Mouse (Mus musculus) embryonic facial prominence, embryonic 15.5 days (tissue): ENCODE measurements around the gene Cd55. TPM values are rescaled to one million over a fixed set of nuclear protein-coding genes. Genes with fewer than 3 reads are reported as not detected.
"Not testable (repeated sequence)": the region's sequence is repeated elsewhere in the genome, so short reads cannot be mapped to it uniquely, and the experiment has no call there.

Experiments used
- ATAC-seq: fragments of 200-750 bp; cut with Nextera tagmentation; 2 replicates; pipeline ENCODE4 v1.8.0; 2017; ENCODE audit warnings: low read depth, moderate TSS enrichment; ENCODE audit not compliant: insufficient number of reproducible peaks, low FRiP score, low TSS enrichment
- H3K27ac ChIP-seq: fragments of 300-500 bp; sonication (generic); replicated peaks from 2 replicates; pipeline ENCODE4 v1.5.1; 2015; ENCODE audit warnings: mild to moderate bottlenecking, inconsistent platforms
- H3K27me3 ChIP-seq: fragments of 300-500 bp; sonication (generic); 2 replicates; pipeline ENCODE4 v1.6.1; 2015; ENCODE audit warnings: inconsistent platforms
- H3K36me3 ChIP-seq: fragments of 300-500 bp; sonication (generic); 2 replicates; pipeline ENCODE4 v1.6.1; 2015; ENCODE audit warnings: mild to moderate bottlenecking, inconsistent platforms
- H3K4me1 ChIP-seq: fragments of 300-500 bp; sonication (generic); 2 replicates; pipeline ENCODE4 v1.6.1; 2015; ENCODE audit warnings: inconsistent platforms
- H3K4me2 ChIP-seq: fragments of 300-500 bp; sonication (generic); replicated peaks from 2 replicates; pipeline ENCODE4 v1.6.1; 2015; ENCODE audit warnings: mild to moderate bottlenecking, inconsistent platforms
- H3K4me3 ChIP-seq: fragments of 300-500 bp; sonication (generic); replicated peaks from 2 replicates; pipeline ENCODE4 v1.5.1; 2015; ENCODE audit warnings: mild to moderate bottlenecking, inconsistent platforms
- H3K9ac ChIP-seq: fragments of 300-500 bp; sonication (generic); 2 replicates; pipeline ENCODE4 v1.6.1; 2015; ENCODE audit warnings: inconsistent platforms
- H3K9me3 ChIP-seq: fragments of 300-500 bp; sonication (generic); replicated peaks from 2 replicates; pipeline ENCODE4 v1.6.1; 2016; ENCODE audit warnings: inconsistent platforms
- WGBS: fragments of 180-500 bp; shearing (Covaris S2); methylation state at CpG from one replicate; pipeline ENCODE4 v1.1.7; 2015; 5-methylcytosine and 5-hydroxymethylcytosine counted together
- polyA plus RNA-seq: library from polyadenylated mRNA; unstranded; fragments of >200 nt; fragmentation: Nextera tagmentation; extraction: Ambion mirVana; gene quantifications from 2 replicates; pipeline ENCODE4 v1.2.1, GENCODE M21; 2015

The Cd55 gene
- polyA plus RNA-seq, 1 experiment from 2014 or later, result 22.7 TPM

DNA sequence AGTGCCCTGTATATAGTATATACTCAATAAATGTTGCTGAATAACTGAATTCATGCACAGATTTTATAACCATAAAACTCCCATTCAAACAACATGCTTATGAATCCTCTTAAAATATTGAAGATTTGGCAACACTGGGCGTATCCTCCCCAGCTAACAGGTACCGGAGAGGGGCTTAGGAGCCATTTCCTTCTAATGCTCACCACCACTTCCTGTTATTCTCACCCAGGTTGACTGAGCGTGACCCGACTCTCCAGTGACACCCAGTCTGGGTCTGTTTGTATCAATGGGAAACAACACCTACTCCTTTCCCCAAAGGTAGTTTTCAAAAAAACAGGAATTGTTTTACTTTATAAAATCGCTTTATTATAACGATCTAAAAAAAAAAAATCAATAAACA, 12.4 kb upstream of the Cd55 start:
- no peak for ATAC-seq
- 72% methylated on average over 6 of the region's 6 CpGs for WGBS

DNA sequence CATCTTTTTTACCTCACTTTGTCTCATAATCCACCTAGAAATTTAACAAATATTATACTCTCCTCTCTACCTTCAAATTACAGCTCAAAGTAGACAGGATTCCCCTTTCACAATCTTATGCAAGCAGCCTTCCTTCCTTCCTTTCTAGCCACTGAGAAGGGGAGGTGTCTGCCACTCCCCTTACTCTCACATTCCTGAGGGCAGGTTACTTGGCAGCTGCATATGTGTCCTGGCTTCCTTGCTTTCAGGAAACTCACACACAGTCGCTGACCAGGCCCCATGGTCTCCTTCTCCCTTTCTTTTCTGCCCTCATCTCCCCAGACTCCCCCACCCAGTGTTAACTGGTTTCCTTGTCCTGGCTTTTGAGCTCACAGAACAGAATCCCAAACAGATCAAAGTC, 11.7 kb upstream of the Cd55 start:
- Histone ChIP-seq H3K27me3 (no peaks in the 10 kb centered on the region), H3K27ac (no peak overlapping the region), H3K4me1 (no peaks in the 10 kb centered on the region), H3K9me3 (no peaks in the 10 kb centered on the region), H3K4me3 (no peak overlapping the region), H3K9ac (no peak overlapping the region), H3K36me3 (no peaks in the 10 kb centered on the region), H3K4me2 (no peak overlapping the region)
- 17% methylated on average over 1 of the region's 1 CpGs for WGBS
- ATAC-seq, result no peak

More for the DNA sequence above, 12.4 kb upstream of the Cd55 start:
- H3K27me3 ChIP-seq, result no peaks in the 10 kb centered on the region
- H3K4me2 ChIP-seq, result no peak overlapping the region
- no peaks in the 10 kb centered on the region for H3K4me1 ChIP-seq
- H3K9me3 ChIP-seq, result no peaks in the 10 kb centered on the region
- H3K36me3 ChIP-seq, result no peaks in the 10 kb centered on the region
- H3K27ac ChIP-seq, result no peak overlapping the region
- H3K9ac ChIP-seq, result no peak overlapping the region
- H3K4me3 ChIP-seq, result no peak overlapping the region

DNA sequence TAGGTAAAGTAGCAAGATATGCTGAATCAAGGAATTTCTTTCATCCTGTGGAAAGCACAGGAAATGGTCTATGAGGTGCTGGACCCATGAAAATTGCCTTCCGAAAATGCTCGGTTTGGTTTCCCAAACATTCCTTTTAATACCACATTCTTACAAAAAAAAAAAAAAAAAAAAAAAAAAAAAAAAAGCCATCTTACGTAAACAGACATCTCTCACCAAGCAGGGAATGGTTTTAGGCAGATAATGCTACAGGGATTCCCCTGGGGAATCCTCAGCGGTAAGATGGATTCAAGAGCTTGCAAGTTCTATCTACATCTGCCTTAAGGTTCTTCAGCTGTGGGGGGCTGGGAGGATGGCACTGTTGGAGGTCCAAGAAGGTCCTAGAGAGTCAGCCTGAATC, 7.5 kb upstream of the Cd55 start:
- Histone ChIP-seq H3K36me3 (no peaks in the 10 kb centered on the region), H3K4me1 (no peaks in the 10 kb centered on the region), H3K27me3 (no peaks in the 10 kb centered on the region), H3K27ac (no peak overlapping the region), H3K4me3 (no peak overlapping the region), H3K9ac (no peak overlapping the region), H3K4me2 (no peak overlapping the region), H3K9me3 (no peaks in the 10 kb centered on the region)
- 77% methylated on average over 4 of the region's 4 CpGs for WGBS
- no peak for ATAC-seq

DNA sequence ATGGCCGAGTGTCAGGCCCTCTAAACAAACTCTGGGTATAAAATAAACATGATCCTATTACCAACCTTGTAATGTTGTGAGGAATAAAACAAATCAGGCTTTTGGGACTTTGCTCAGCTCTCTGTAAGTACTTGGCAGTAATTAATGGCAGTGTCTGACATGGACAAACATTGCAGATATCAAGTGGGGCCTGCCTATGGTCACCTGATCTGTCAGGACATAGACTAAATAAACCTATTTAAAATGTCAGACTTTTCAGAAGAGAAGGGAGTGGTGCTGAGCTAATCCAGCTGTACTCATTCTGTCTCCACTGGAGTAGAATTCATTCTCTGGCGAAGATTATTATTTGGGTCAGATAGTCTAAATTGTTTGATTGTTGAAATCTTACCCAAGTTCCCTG, 4.9 kb upstream of the Cd55 start:
- H3K9me3 ChIP-seq, result no peaks in the 10 kb centered on the region
- H3K27me3 ChIP-seq, result no peaks in the 10 kb centered on the region
- ATAC-seq, result no peak
- no peak overlapping the region for H3K4me2 ChIP-seq
- no peak overlapping the region for H3K9ac ChIP-seq
- no peaks in the 10 kb centered on the region for H3K36me3 ChIP-seq
- no peak overlapping the region for H3K4me3 ChIP-seq
- WGBS, result 57% methylated on average over 2 of the region's 2 CpGs
- H3K27ac ChIP-seq, result no peak overlapping the region
- H3K4me1 ChIP-seq, result 0 out of 2 replicates have a peak, but pooled peaks cover 5% of the 10 kb centered on the region

DNA sequence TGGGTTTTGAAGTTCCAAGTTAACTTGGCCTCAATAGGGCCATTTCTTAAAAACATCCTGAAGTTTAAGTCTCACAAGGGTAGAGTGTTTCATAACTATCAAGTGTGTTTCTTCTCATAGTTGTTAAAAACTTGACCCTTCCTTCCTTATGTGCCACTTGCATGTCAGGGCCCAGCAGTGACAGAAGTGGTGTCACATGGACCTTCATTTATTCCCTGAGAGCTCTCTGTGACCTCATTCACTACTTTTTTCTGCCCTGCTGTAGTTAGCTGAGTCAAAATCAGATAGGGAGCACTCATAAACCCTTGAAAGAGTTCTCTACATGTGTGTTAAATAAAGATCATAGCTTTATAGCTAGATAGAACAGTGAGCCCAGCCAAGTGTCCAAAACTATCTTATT, 1.6 kb upstream of the Cd55 start:
- no peak overlapping the region for H3K9ac ChIP-seq
- no peak overlapping the region for H3K4me3 ChIP-seq
- ATAC-seq, result no peak
- no peak overlapping the region for H3K4me2 ChIP-seq
- no peak overlapping the region for H3K27ac ChIP-seq
- peaks cover 6% of the 10 kb centered on the region; the same call in 1 of the 2 replicates for H3K4me1 ChIP-seq
- H3K27me3 ChIP-seq, result no peaks in the 10 kb centered on the region
- no peaks in the 10 kb centered on the region for H3K36me3 ChIP-seq
- no peaks in the 10 kb centered on the region for H3K9me3 ChIP-seq

DNA sequence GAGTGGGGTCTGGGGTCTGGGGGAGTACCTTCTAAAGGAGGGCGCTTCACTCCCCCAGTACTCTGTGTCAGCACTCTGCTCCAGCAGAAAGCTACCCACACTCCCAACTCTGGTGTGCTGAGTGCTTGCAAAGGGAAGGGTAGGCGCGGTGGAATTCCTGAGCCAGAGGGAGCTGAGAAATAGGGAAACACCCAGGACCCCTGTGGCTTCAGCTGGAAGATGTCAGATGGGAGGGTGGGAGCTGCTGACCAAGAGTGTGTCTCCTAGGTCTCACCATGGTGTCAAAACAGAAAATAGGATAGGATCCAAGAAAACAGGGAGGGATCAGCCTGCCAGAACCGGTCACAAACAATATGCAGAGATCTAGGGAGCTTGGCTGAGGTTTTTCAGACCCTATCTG, 323 bp upstream of the Cd55 start:
- H3K9ac ChIP-seq, result no peak overlapping the region; the same call in 1 of the 2 replicates
- no peaks in the 10 kb centered on the region for H3K9me3 ChIP-seq
- WGBS, result 4% methylated on average over 4 of the region's 4 CpGs
- peak; percentile 64 for ATAC-seq
- H3K36me3 ChIP-seq, result no peaks in the 10 kb centered on the region
- H3K4me1 ChIP-seq, result peaks cover 6% of the 10 kb centered on the region; the same call in 1 of the 2 replicates
- H3K4me2 ChIP-seq, result peak overlapping the region; percentile 87
- H3K4me3 ChIP-seq, result peak overlapping the region; percentile 66
- no peaks in the 10 kb centered on the region for H3K27me3 ChIP-seq
- no peak overlapping the region for H3K27ac ChIP-seq

DNA sequence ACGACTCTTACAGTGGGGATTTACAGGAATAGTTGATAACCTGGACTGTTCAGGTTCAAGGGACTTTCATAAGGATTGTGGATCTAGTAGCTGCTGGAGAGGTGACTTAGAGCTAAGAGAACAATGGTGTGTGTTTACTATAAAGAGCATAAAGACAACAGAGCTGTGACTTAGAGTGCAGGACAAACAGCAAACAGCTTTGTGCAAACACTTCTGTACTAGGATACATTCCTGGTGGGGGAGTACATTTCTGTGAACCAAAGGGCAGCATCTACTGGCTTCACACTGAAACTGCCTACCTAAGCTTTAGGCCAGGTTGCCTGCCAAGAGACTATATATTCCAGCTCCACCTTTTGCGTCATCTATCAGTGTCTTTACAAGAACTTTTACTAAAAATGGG, 7.4 kb downstream of the Cd55 start:
- Histone ChIP-seq H3K4me3 (no peak overlapping the region), H3K4me2 (no peak overlapping the region), H3K36me3 (no peaks in the 10 kb centered on the region), H3K9me3 (no peaks in the 10 kb centered on the region), H3K9ac (no peak overlapping the region), H3K4me1 (no peaks in the 10 kb centered on the region), H3K27me3 (no peaks in the 10 kb centered on the region), H3K27ac (no peak overlapping the region)
- 88% methylated on average over 2 of the region's 2 CpGs for WGBS
- no peak for ATAC-seq

DNA sequence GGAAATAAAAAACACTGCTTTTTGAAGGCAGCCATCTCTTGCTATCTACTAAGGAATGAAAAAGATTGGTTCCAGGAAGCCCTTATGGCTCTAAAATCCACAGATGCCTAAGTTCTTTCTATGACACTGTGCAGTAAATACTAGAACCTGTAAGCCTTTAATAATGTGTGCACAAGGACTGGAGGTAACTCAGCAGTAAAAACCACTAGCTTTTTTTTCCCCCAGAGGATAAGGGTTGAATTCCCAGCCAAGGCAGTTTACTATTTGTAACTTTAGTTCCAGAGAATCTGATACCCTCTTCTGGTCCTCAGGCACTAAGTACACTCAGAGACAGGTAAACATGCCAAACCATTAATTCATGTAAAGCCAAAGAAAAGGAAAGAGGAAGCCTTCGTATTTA, 19.6 kb downstream of the Cd55 start:
- not testable (repeated sequence) for H3K4me2 ChIP-seq, H3K36me3 ChIP-seq, ATAC-seq, H3K9me3 ChIP-seq, H3K27me3 ChIP-seq, H3K27ac ChIP-seq, H3K4me3 ChIP-seq, H3K9ac ChIP-seq, H3K4me1 ChIP-seq
- WGBS, result 28% methylated on average over 1 of the region's 1 CpGs

DNA sequence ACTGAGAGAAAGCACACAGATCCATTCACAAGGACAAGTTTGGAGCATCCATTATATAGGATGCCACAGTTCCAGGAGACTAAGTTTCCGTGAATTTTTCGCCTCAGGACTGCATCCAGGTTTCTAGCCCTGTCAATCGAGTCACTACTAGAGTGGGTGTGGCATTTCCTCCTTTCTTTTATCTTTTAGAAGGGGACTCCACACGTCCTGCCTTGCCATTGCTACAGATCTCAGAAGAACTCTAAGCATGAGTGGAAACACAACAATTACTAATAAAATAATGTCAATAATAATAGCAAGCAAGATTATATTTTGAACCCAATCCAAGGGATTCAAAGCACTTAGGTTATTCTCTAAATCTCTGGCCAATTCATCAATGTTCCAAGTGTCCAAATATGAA, 31.6 kb downstream of the Cd55 start:
- Histone ChIP-seq H3K27me3 (no peaks in the 10 kb centered on the region), H3K9me3 (no peaks in the 10 kb centered on the region), H3K4me3 (no peak overlapping the region), H3K36me3 (no peaks in the 10 kb centered on the region), H3K9ac (no peak overlapping the region), H3K27ac (no peak overlapping the region), H3K4me2 (no peak overlapping the region), H3K4me1 (no peaks in the 10 kb centered on the region)
- ATAC-seq, result no peak
- WGBS, result 61% methylated on average over 4 of the region's 4 CpGs

DNA sequence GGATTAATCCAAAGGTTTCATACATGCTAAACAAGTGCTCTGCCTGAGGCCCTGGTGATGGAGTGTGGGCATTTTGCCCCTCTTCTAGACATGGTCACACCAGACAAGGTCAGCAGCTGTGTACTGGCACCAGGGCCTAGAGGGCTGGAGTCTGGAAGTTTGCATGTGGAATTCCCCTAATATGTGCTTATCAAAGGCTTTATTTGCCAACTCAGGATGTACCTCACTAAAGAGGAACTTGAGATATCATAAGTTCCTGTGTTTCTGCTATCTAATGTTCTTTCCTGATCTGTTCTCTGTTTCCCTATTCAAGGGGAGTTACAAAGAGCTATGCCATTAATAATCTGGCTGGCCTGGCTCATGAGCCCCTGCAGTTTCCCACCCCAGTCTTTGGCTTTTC, 33.9 kb downstream of the Cd55 start:
- not testable (repeated sequence) for H3K27me3 ChIP-seq, H3K9me3 ChIP-seq, H3K9ac ChIP-seq, H3K4me3 ChIP-seq, H3K27ac ChIP-seq, H3K4me1 ChIP-seq, H3K4me2 ChIP-seq, H3K36me3 ChIP-seq, ATAC-seq

DNA sequence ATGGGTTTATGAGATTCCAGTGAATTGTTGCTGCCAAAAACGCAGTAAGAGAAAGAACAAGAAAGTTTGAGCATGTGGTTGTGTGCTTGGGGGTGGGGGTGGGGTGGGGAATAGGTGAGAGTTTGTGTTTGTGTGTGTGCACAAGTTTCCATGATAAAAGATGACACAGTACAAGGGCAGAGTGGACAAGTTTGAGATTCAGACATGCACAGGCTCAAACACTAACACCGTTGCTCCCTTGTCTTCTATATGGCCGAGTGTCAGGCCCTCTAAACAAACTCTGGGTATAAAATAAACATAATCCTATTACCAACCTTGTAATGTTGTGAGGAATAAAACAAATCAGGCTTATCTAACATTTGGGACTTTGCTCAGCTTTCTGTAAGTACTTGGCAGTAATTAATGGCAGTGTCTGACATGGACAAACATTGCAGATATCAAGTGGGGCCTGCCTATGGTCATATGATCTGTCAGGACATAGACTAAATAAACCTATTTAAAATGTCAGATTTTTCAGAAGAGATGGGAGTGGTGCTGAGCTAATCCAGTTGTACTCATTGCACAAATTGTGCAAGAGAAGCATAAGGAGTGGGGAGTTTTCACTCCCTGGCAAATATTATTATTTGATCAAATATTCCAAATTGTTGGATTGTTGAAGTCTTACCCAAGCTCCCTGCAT, 35.2 kb downstream of the Cd55 start:
- H3K4me1 ChIP-seq, H3K4me3 ChIP-seq, ATAC-seq, H3K9ac ChIP-seq, H3K36me3 ChIP-seq, H3K9me3 ChIP-seq, H3K4me2 ChIP-seq, H3K27ac ChIP-seq, H3K27me3 ChIP-seq: not testable (repeated sequence)
- 70% methylated on average over 3 of the region's 3 CpGs for WGBS

DNA sequence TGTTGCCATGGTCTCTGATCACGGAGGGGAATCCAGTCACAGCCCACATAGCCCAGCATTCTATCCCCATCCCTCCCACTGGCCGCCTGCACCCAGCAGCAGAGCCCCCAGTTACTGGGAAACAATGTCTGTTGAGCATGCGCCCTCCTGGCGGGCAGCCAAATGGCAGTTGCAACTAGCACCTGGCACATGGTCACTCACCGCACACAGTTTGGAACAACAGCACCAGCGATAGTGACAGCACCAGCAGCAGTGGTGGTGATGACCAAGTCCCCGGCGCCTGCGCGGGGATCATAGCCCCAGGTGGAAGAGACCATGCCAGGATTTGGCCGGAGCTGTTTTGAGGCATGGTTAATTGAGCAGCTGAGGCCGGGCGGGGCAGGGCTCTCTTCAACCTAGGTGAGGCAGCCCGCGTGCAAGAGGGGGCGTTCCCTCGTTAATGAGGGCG, 39.9 kb downstream of the Cd55 start, which contains the start of gene Cd55b:
Gene Cd55b, minus strand, starts transcription at position 346 of the 448 bp plus-strand sequence.
- H3K4me3 ChIP-seq, result no peak within 1 kb of the TSS
- no peak within 1 kb of the TSS for H3K4me2 ChIP-seq
- no peaks in the 10 kb centered on the region for H3K9me3 ChIP-seq
- H3K27ac ChIP-seq, result no peak within 1 kb of the TSS
- no peak within 1 kb of the TSS for H3K9ac ChIP-seq
- WGBS, result 65% methylated on average over 18 of the region's 18 CpGs
- peak; percentile 34; the same call in 1 of the 2 replicates for ATAC-seq
- no peaks in the 10 kb centered on the region for H3K4me1 ChIP-seq
- H3K27me3 ChIP-seq, result no peaks in the 10 kb centered on the region
- H3K36me3 ChIP-seq, result no peaks in the 10 kb centered on the region
